Mouse (Mus musculus) embryo, embryonic 11 days (tissue): ENCODE measurements around the gene Hist2h2ab.
"Not testable (repeated sequence)": the region's sequence is repeated elsewhere in the genome, so short reads cannot be mapped to it uniquely, and the experiment has no call there.

Source experiments
- DNase-seq: peaks from one replicate; pipeline ENCODE4 v3.0.0-alpha.2; 2015

Hist2h2ab gene

DNA sequence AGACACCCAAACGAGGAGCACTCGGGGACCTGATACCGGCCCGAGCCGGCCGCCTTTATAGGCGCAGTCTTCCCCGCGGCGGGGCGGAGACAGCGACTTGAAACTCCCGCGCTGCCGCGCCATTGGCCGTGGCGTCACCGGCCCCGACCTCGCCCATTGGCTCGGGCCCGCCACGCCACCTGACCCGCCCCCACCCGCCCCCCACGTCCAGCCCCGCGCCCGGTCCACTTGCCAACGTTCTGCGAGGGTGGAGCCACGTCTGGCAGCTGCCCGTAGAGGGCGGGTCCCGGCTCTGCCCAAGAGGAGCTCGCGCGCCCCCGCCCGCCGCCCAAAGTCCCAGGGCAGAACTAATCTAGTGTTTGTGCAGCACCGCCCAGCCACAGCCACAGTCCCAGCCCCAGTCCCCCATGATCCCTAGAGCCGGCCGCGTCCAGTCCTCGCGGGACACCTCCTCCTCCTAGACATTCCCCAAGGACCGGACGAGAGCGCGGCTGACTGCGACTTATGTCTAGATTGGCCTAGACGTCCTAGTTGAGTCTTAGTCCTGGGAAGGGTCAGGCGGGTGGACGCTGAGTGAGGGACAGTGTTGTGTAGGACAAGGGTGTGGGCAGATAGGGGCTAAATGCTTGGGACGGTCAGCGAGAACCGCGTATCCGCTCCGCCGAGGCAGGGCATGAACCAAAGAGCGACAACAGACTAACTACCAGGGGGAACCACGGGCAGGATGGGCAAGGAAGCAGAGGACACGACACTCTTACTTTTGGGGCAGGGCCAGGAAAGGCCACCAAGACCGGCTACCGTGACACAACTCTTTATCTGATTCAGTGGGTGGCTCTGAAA lies 19.5 kb downstream of the Hist2h2ab start, which contains the start of gene Hist2h3c2:
Hist2h3c2 (minus strand) TSS at position 174 of the 840 bp plus-strand sequence.
- not testable (repeated sequence) for DNase-seq

DNA sequence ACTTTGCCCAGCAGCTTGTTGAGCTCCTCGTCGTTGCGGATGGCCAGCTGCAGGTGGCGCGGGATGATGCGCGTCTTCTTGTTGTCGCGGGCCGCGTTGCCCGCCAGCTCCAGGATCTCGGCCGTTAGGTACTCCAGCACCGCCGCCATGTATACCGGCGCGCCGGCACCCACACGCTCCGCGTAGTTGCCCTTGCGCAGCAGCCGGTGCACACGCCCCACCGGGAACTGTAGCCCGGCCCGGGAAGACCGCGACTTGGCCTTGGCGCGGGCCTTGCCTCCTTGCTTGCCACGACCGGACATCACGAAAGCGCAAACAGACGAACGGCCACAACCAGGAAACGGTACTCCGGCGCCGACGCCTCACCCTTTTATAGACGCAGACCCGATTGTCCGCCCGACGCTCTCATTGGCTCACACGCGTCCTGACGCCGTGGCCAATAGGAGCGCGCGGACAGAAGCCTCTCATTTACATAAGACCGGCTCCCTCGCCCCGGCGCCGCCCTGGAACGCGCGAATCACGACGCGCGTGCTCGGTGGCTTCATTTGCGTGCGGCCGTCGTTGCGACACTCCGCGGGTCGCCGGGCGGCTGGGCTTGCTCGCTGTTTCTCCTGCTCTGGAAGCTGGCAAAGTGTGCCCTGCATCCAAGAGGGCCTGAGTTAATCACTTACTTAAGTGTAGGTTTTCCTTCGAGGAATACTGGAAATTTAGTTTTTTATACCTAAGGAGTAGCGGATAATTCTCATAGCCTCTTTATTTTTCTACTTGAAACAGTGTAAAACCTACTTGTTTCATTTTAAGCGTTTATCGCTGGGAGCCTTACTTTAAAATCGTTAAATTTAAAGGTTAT lies 20.5 kb downstream of the Hist2h2ab start, which contains the start of gene Hist2h2aa2:
Hist2h2aa2 (minus strand) TSS at position 328 of the 850 bp plus-strand sequence.
- DNase-seq = peak; percentile 81

GRCm38 (mm10) chr3:96240799-96241197 lies 21.1 kb downstream of the Hist2h2ab start:
- peak; percentile 21 for DNase-seq

DNA sequence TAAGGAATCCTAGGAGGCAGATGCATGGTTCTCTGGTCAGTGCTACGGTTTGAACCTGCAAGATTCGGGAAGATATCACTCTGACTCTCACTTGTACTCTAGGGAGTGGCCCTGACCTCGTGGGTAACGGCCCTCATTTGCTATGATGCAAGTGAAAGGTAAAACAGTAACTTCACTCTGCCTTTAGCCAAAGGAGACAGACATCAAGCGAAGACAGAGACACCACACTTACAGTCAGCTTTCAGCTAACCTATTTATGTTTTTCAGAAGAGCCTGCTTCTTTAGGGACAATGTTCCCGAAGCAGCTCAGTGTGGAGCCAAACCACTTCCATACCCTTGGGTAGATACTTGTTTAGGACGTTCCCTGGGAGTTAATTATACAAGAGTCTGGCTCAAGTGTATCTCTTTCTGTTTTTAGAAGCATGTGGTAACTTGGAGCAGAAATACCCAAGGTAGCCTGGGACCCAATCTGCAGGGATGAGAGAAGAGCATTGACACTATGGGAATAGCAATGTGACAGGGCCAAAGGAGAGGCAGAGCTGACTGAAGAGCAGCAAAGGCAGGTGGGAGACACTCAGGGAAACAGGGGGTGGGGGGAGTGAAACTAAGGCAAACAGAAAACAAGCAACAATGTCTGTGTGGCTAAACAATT lies 24.4 kb downstream of the Hist2h2ab start:
- DNase-seq = no peak

DNA sequence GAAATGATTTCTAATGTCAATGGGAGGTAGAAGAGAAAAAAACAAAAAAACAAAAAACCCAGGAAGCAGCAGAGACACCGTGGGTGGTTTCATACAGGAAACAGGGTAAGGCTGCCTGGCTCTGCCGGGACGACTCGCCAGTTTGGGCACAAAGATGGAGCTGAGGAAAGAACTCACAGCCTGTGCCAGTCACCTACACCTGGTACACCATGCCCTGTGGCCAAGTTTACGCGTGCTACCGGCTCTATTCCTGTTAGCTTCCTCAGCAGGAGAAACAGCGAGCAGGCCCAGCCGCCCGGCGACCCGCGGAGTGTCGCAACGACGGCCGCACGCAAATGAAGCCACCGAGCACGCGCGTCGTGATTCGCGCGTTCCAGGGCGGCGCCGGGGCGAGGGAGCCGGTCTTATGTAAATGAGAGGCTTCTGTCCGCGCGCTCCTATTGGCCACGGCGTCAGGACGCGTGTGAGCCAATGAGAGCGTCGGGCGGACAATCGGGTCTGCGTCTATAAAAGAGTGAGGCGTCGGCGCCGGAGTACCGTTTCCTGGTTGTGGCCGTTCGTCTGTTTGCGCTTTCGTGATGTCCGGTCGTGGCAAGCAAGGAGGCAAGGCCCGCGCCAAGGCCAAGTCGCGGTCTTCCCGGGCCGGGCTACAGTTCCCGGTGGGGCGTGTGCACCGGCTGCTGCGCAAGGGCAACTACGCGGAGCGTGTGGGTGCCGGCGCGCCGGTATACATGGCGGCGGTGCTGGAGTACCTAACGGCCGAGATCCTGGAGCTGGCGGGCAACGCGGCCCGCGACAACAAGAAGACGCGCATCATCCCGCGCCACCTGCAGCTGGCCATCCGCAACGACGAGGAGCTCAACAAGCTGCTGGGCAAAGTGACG lies 25.6 kb downstream of the Hist2h2ab start, which contains the start of gene Hist2h2aa1:
Hist2h2aa1 (plus strand) TSS at position 495 of the 884 bp plus-strand sequence.
- DNase-seq = peak; percentile 79

DNA sequence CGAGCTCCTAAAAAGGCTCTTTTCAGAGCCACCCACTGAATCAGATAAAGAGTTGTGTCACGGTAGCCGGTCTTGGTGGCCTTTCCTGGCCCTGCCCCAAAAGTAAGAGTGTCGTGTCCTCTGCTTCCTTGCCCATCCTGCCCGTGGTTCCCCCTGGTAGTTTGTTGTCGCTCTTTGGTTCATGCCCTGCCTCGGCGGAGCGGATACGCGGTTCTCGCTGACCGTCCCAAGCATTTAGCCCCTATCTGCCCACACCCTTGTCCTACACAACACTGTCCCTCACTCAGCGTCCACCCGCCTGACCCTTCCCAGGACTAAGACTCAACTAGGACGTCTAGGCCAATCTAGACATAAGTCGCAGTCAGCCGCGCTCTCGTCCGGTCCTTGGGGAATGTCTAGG lies 26.4 kb downstream of the Hist2h2ab start:
- not testable (repeated sequence) for DNase-seq

DNA sequence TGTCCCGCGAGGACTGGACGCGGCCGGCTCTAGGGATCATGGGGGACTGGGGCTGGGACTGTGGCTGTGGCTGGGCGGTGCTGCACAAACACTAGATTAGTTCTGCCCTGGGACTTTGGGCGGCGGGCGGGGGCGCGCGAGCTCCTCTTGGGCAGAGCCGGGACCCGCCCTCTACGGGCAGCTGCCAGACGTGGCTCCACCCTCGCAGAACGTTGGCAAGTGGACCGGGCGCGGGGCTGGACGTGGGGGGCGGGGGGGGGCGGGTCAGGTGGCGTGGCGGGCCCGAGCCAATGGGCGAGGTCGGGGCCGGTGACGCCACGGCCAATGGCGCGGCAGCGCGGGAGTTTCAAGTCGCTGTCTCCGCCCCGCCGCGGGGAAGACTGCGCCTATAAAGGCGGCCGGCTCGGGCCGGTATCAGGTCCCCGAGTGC lies 26.8 kb downstream of the Hist2h2ab start, which contains the start of gene Hist2h3c1:
Hist2h3c1 (plus strand) TSS at position 259 of the 430 bp plus-strand sequence.
- DNase-seq = not testable (repeated sequence)

DNA sequence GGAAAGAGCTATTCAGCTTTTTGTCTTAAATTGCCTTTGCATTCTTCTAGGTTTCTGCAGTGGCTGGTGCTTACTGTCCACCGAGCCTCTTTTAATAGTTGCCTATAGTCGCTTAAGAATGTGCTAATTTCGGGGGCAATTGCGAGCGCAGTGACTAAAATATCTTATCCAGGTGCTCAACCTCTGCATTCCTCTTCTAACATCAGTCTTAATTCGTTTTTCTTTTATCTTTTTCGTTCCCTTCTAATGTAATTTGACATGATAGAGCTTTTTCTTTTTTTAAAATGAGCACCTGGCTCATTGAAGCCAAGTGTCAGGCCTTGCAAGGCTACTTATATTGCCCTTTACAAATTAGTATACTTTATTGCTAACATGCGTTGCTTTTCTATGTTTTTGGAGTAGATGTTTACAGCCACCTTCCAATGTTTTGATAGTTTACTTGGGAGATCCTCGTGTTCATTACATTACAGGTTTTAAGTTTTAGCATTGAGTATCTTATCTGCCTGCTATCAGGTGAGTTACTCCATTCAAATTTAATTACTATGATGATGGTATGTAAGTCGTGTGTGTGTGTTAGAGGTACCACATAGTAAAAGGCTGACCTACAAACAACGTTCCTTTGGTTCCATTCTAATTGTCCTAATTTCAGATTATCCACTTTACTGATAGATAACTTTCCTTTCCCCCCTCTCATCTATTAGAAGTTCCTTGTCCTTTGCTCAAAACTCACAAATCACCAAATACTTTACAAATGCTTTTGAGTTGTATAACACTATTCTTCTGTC lies 27.9 kb downstream of the Hist2h2ab start:
- peak; percentile 41 for DNase-seq

GRCm38 (mm10) chr3:96248141-96249033 lies 28.7 kb downstream of the Hist2h2ab start:
- no peak for DNase-seq

- no peak for DNase-seq
Measured at GRCm38 (mm10) chr3:96249034-96249345, 29.3 kb downstream of the Hist2h2ab start.

DNA sequence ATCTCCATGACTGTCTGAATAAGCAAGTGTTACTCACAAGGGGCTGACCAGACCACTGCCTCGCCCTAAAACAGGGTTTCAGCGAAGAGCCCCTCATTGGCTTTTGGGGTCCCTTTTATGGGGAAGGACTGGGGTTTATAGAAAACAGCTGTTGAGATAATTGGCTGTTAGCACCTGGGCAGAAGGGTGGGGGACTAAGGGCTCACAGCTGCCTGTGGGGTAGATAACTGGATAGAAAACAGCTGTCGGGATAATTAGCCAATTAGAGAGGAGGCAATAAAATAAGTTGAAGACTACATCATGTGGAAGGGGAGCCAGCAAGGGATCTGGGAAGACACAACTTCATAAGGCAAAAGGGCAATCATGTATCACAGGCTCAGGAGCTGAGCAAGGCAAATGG lies 31.2 kb downstream of the Hist2h2ab start:
- DNase-seq = no peak

- no peak for DNase-seq
Measured at GRCm38 (mm10) chr3:96251787-96252186, 32.1 kb downstream of the Hist2h2ab start.

- peak; percentile 68 for DNase-seq
Measured at GRCm38 (mm10) chr3:96254683-96255355, 35.2 kb downstream of the Hist2h2ab start.

- DNase-seq = no peak
Measured at GRCm38 (mm10) chr3:96255926-96256593, 36.4 kb downstream of the Hist2h2ab start.

- DNase-seq = no peak
Measured at GRCm38 (mm10) chr3:96257190-96257589, 37.5 kb downstream of the Hist2h2ab start.

- no peak for DNase-seq
Measured at GRCm38 (mm10) chr3:96260220-96260619, 40.6 kb downstream of the Hist2h2ab start.

- DNase-seq = no peak
Measured at GRCm38 (mm10) chr3:96261623-96262022, 42.0 kb downstream of the Hist2h2ab start.

GRCm38 (mm10) chr3:96262216-96262875 lies 42.7 kb downstream of the Hist2h2ab start:
- DNase-seq = peak; percentile 90
